Mouse (Mus musculus): ENCODE data around the gene Gxylt1.

DNA sequence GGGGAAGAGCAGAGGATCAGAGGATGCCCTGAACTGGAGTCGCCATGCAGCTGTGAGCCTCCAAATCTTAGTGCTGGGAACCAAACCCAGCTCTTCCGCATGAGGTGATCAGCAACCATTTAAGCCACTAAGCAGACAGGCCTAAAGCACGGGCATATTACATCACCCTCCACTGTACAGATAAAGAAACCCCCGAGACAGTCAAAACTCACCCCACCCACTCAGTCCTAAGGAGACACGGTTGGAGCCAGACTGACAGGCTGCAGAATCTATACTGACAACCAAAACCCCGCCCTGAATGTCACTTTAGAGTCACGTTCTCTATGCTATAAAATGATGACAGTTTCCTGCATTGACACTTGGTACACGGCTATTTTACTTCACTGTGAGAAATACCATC is 21.8 kb downstream of the Gxylt1 start:
- TF ChIP-seq ZC3H11A (IDR thresholded peaks at IDR 0.05; ENCODE audit: borderline replicate concordance, low read depth, low read length) (no peak), ZNF384 (IDR thresholded peaks at IDR 0.05; ENCODE audit: low read depth, low read length) (no peak), HCFC1 (IDR thresholded peaks at IDR 0.05; ENCODE audit: borderline replicate concordance, insufficient read depth, low read length) (no peak), MAFK (IDR thresholded peaks at IDR 0.05; ENCODE audit: insufficient read depth, low read depth, low read length) (no peak), CHD2 (IDR thresholded peaks at IDR 0.05; ENCODE audit: low read depth, low read length) (no peak)

Data from ES-E14 (cell line).